Mouse (Mus musculus): ENCODE data around the gene Trim25. TPM values are rescaled to one million over a fixed set of nuclear protein-coding genes. Genes with fewer than 3 reads are reported as not detected.
"Not testable (repeated sequence)": the region's sequence is repeated elsewhere in the genome, so short reads cannot be mapped to it uniquely, and the experiment has no call there.

Gene Trim25
- total RNA-seq, 2 experiments from 2014 or later = 18.0 to 20.0 TPM

DNA sequence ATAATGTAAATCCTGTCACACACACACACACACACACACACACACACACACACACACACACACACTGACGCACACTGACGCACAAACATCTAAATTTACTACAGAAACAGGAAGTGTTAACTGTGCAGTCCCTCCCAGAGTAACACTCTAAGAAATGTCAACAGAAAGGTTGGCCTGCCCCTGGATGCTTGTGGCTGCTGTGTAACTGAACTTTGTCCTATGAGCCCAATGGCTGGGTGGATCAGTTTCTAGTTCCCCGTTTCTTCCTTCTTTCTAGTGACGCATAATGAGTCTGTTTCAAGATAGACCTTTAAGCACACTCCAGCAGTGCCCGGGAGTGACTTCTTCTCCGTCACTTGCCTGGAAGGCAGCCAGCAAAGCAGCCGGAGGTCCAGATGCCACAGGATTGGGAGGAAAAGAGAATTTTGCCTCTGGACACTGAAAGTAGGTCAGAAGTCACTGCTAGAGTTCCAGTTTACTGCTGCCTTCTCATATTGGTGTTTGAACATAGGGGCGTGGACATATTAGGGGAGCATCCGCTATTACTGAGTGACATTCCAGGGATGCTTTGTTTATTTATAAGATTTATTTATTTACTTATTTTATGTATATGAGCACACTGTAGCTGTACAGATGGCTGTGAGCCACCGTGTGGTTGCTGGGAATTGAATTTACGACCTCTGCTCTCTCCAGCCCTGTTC lies 25.2 kb downstream of the Trim25 start:
- DNase-seq = peak; percentile 80

DNA sequence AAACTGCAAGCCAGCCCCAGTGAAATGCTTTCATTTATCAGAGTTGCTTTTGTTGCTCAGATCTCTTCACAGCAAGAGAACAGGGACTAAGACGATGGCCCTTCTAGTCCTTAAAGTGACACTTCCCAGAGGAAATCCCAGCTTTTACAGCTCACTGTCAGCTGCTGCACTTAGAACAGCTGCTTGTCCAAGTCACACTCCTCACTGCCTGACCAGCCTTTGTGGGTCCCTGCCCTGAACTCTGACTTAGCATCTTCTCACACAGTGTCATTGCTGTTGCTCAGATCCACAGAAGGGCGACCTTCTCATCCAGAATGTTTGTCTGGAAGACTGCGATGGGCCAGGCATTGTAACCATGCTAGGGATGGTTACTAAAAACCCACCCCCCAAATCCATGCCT lies 26.4 kb downstream of the Trim25 start:
- DNase-seq = no peak

DNA sequence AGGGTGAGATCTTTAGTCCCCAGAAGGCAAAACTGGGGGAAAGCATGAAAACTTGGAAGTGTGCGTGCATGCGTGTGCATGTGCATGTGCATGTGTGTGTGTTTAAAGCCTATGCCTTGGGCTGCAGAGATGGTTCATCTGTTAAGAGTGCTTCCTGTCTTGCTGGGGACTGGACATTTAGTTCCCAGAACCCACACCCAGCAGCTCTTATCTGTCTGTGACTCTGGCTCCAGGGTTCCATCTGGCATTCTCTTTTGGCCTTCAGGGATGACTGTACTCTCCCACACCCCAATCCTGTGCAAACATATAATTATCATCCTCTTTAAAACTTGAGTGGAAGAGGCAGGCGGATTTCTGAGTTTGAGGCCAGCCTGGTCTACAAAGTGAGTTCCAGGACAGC lies 26.9 kb downstream of the Trim25 start:
- DNase-seq = no peak

DNA sequence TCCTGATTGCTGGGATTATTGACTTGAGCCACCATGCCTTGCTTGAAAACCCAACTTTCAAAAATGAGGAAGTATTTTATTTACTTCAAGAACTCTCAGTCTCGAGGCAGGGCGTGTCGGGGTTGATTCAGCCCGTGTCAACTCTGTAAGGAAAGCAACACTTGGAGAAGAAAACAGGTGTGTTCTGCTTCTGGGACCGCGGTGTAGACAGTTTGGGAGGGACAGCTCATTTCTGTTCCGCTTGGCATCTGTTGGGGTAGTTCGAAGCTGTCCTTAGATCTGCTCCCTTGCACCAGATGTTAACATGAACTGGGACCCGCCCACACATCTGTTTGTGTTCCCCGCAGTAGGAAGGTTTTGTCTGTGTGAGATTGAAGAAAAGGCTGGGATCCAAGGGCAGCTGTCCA lies 28.8 kb downstream of the Trim25 start:
- no peak for DNase-seq

DNA sequence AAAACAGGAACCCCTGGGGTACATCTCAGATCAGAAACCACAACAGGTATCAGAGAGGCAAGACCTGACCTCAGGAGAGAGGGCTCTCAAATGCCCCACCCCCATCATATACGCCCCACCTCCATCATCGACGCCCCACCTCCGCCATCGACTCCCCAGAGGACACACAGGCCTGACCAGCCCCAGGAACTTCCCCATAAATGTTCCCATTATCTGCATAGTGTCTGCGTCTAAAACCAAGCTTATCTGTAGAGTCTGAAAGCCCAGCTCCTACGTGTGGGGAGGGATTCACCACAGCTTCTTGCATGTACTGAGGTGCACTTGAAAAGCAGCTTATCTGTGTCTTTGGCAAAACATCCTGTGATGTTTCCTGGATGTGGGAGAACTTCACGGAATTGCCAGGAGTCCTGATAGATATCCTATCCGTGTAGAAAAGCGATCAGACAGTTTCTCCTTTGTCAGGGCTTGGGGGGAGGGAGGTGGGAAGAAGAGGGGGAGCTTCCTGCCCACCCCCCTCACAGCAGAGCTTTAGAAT lies 29.8 kb downstream of the Trim25 start:
- no peak for DNase-seq

DNA sequence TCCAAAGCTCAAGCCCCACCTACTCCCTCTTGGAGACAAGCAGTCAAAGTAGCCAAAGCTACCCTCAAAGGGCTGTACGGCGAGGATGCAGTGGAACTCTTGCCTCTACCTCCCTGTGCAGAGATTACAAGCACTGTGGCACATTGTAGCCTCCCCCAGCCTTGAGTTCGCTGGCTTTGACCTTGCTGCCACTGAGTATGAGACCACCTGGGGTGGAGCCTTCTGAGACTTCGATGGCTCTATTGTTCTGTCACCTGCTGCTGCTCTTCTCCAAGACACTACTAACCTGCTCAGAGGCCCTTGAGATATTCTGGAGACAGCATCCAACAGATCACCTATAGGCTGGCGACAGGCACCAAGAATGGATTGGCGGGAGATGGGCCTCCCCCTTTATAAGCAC lies 31.4 kb downstream of the Trim25 start:
- DNase-seq = no peak

DNA sequence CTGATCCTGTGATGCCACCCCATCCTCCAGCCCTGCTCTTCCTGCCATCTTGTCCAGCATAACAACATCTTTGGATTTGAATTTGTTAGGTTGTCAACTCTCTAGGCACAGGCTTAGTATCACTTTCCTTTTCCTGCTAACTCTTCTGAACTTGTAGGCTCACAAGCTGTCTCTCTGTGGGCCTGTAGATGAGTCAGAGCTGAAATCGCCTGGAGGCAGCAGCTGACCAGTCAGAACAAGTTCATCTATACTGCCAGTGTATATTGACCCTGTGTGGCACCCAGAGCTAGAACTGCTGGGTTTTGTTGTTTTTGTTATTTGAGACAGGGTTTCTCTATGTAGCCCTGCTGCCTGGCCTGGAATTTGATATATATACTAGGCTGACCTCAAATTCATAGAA lies 32.0 kb downstream of the Trim25 start:
- DNase-seq = no peak

DNA sequence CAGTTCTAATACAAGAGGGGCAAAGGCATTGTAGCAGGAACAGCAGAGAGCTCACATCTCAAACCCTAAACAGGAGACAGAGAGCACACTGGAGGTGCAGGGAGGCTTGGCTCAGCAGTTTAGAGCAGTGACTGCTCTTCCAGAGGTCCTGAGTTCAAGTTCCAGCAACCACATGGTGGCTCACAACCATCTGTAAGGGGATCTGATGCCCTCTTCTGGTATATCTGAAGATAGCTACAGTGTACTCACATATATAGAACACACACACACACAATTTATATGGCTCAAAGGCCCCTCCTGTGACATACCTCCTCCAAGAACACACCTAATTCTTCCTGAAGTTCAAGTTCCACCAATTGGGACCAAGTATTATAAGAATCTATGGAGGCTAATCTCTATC lies 35.4 kb downstream of the Trim25 start:
- no peak for DNase-seq

DNA sequence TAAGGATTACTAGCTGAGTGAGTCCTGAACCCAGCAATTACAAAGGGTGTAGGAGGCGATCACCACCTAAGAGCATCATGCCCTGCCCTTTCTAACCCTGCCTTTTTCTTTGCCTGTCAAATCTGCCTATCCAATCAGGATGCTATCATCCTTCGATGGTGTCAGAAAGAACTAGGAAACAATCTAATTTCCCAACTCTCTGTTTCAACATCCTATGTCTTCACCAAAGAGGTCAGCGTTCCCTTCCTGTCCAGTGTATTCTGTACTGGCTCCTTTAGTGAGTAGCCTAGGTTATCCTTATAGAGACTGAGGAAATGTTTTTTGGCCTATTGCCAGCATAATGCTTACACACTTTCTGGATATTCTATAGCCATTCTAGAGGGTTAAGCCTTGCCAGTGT lies 36.4 kb downstream of the Trim25 start:
- DNase-seq = no peak

DNA sequence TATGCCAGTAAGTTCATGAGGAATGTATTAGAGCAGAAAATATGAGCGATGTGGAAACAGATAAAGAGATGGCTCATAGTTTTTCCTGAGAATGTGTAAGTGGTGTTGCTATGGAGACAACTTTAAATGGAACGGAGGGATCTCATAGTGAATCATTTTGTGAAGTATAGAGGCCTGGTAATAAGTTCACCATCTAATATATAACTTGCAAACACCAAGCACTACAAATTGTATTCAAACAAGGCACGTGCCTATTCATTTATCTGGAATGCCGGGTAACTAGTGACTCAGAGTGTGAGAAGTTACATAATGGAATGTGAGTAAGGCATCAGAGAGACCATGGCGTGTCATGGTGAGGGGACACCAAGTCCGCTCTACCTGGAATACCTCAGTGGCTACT lies 39.3 kb downstream of the Trim25 start:
- no peak for DNase-seq

DNA sequence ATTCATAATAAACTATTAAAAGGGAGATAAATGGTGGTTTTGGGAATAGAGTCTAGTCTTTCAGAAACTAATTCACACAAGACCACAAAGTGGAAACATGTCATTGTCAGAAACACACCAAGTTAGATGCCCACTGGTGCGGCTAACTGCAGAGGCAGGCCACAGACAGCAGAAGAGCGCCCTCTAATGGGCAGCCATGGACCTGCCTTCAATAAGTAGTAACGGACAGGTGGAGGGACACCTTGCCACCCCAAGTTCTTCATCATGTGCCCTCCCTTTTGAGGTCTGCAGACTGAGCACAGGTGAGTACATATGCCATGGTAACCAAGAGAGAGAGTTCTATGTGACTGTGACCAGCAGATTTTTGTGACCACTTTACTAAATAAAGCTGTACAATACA lies 40.1 kb downstream of the Trim25 start:
- DNase-seq = peak; percentile 54

DNA sequence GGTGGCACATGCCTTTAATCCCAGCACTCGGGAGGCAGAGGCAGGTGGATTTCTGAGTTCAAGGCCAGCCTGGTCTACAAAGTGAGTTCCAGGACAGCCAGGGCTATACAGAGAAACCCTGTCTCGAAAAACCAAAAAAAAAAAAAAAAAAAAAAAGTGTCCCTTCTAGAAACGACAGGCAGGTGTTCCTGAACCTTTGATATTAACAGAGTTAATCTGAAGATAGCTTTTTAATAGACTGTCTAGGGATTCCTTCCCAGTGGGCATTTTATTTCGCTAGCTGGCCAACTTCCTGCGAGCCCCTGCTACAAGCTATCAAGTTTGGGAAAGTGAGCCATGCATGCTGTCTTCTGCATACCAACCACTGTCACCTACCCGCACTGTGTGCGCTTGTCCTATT lies 41.9 kb downstream of the Trim25 start:
- not testable (repeated sequence) for DNase-seq

DNA sequence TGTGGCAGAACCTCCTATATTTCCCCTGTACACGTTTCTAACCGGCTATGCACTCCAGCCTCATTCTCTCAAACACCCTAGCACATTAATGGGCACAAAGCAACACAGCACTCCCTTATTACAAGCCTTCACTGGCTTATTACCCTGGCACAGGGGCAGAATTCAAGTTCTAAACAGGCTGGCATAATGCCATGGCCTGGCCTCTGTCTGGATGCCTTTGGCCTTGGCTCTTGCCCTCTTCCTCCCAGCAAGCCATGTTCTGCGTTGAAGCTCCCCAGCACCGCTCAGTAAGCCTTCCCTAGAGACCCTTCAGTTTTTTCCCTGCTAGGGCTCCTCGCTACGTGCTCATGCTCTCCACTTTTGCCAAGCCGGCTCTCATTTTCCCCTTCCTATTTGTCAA lies 43.9 kb downstream of the Trim25 start:
- DNase-seq = no peak

DNA sequence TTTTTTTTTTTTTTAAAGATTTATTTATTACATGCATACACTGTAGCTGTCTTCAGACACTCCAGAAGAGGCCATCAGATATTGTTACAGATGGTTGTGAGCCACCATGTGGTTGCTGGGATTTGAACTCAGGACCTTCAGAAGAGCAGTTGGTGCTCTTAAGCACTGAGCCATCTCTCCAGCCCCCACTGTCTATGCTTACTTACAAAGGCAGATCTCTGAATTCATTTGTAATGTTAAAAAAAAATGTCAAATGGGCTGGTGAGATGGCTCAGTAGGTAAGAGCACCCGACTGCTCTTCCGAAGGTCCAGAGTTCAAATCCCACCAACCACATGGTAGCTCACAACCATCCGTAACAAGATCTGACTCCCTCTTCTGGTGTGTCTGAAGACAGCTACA lies 46.3 kb downstream of the Trim25 start:
- DNase-seq = not testable (repeated sequence)

DNA sequence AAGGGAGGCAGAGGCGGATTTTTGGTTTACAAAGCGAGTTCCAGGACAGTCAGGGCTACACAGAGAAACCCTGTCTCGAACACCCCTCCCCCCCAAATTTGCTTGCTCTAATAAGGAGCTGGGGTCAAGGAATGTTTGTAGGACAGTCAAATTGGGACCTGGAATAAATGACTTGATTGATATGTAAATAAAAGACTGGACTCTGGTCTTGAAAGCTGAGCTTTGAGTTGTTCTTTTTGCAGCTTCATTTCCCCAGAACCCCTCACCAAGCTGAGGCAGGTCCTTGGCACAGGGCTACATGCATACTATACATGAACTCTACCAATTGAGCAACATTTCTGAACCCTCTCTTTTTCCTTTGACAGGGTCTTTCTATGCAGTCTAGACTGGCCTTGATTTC lies 46.8 kb downstream of the Trim25 start:
- DNase-seq = no peak

DNA sequence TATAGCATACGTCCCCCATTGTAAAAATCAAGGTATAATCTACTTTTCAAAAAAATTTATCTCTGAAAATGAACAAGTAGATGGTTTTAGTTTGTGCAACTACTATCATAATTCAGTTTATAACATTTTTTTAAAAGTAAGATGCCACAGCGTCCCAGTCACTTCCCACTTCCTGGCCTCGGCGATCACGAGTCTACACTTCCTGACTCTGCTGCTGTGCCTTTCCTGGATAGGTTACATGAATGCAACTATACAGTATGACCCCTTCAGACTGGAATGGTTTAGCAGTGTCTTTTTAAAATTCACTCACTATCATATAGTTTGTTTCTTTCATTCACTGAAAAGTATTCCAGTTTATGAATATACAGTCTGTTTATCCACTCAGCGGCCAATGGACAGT lies 52.6 kb downstream of the Trim25 start:
- no peak for DNase-seq

DNA sequence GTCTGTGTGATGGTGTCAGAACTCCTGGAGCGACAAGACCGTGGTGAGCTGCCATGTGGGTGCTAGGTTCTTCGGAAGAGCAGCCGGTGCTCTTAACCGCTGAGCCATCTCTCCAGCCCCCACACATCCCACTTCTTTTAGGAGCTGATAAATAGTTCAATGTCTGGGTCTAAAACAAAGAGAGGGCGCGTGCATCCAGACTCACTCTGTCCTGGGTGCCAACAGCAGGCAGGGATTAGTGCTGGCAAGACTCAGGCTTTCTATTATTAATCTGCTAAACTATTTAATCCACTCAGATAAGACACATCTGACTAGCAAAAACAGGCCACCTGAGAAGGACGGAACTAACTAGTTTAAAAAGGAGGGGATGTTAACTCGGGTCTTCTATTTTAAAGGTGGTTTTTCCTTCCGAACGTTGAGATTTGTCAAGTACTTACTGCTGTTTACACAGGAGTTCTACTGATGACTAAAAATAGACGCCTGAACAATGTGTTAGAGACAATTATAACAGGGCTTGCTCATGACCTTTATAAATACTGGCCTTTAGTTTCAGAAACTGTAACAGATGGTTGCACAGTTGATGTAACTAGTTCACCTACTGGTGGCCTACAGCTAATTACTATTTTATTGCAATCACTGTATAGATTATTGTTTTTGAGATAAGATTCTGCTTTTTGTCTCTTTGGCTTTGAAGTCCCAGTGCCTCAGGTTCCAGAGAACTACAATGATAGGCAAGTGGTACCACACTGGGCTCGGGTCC lies 56.9 kb downstream of the Trim25 start:
- DNase-seq = no peak

DNA sequence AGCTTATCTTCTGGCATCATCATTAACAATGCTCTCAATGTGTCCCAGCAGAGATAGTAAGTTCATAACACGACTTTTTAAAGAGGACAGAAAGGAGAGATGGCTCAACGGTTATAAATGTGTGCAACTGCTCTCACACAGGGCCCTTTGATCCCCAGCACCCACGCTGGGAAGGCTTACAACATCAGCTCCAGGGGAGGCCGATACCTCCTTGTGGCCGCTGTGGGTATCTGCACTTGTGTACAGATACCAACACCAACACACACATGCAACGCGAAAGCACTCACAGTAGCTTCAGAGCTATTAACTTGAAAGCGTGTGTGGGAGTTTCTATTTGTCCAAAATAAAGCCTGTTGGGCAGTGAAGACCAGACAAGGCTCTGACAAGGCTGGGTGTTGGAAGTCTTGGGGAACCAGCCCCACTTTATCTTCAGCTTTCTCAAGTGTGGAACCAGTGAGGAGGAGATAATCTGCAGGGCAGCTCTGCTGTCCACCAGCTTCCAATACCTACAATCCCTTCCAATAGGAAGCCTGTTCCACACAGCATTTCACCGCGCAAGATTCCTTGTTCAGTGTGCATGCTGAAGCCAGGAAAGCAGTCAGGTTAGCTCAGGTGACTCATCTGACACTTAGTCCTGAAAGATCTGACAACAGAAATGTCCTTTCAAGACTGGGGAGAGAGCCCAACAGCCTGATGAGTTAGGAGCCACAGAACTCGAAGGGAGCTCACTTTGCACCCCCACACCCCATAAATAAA lies 59.5 kb downstream of the Trim25 start:
- no peak for DNase-seq

DNA sequence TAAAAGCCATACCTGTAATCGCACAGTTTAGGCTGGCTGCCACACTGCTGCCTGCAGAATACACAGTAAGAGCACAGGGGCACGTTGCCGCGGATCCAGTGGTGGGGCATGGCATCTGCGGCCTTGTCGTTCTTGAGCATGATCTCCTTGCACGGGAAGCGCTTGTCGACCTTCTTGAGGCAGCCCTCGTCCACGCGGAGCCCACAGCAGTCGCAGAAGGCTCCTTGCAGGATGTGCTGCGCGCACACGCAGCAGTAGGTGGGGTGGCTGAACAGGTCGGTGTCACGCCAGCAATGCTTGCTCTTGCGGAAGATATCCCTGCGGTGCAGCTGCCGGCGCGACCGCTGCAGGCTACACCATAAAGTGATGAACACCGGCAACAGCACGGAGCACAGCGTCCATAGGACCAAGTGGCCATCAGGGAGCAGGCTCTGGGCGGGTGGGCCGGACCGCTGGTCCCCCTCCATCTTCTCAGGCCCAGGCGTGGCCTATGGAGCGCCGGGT lies 60.8 kb downstream of the Trim25 start:
- DNase-seq = no peak

DNA sequence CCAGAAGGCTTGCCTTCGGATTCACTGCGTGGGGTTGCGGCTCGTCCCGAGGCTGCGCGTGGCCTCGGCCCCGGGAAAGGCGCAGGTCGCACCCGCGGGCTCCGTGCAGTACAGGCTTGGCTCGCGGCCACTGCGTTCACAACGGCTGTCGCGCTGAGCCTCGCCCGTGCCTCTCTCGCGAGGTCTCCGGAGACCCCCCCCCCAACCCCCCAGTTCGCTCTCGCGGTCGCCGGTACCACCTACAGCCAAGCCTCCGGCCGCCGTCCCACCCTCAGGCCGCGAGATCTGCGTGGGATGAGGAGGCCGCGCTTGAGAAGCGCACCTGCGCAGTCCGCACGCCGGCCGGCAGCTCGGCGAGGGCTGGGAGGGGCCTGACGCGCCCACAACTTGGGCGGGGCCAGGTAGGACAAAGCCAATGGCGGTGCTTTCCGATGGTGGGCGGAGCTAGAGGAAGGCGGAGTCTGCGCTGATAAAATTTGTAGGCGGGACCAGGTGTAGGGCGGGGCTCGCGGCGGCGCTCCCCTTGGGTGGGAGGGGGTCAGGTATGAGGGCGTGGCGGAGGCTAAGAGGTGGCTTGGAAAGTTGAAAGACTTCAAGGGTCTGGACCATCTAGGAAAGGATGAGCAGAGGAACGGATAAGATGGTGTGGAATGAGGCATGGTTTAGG lies 61.4 kb downstream of the Trim25 start:
- DNase-seq = peak; percentile 87

DNA sequence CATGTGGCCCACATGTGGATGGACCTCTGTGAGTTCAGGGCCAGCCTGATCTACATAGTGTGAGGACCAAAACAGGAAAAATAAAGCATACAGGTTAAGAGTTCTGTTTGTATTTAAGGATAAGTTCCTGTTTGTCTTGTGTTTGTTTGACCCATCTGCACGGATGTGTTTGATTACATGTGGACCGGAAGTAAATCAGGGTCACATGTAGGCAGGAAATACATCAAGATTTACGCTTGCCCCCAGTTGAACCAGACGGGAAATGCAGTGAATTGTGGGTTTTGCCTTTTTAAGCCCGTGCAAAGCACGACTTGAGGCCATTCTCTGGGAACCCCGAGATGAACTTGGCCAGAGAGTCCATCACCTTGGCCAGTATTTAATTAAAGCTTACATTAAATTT lies 62.2 kb downstream of the Trim25 start:
- no peak for DNase-seq

DNA sequence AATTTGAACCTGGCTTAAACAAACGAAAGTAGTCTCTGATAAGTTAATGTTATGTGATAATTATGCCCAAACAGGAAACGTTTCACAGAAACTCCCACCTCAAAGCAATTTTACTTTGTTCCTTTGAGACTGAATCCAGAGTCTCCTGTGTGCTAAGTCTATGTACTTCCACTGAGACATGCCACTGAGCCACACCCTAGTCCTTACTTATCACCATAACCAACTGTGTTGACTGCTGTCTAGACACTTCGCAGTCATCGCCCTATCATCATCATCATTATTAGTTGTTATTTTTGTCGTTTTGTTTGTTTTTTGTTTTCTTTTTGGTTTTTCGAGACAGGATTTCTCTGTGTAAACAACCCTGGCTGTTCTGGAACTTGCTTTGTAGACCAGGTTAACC lies 65.1 kb downstream of the Trim25 start:
- DNase-seq = no peak
